Mouse (Mus musculus) testis, postnatal 14 days (tissue): ENCODE results near the gene Osbpl10.

ENCODE experiments used
- DNase-seq: peaks from one replicate; pipeline ENCODE4 v3.0.0; 2021; ENCODE audit warnings: low spot score

Osbpl10 gene

GRCm38 (mm10) chr9:115272451-115272850 is 294.1 kb downstream of the Osbpl10 start:
- peak; percentile 35 for DNase-seq

GRCm38 (mm10) chr9:115273095-115273649 is 294.8 kb downstream of the Osbpl10 start:
- DNase-seq, result no peak

GRCm38 (mm10) chr9:115274806-115275205 is 296.4 kb downstream of the Osbpl10 start:
- no peak for DNase-seq

GRCm38 (mm10) chr9:115278641-115279040 is 300.3 kb downstream of the Osbpl10 start:
- no peak for DNase-seq
